Mouse (Mus musculus): ENCODE measurements around the gene Tpm1.

The Tpm1 gene

DNA sequence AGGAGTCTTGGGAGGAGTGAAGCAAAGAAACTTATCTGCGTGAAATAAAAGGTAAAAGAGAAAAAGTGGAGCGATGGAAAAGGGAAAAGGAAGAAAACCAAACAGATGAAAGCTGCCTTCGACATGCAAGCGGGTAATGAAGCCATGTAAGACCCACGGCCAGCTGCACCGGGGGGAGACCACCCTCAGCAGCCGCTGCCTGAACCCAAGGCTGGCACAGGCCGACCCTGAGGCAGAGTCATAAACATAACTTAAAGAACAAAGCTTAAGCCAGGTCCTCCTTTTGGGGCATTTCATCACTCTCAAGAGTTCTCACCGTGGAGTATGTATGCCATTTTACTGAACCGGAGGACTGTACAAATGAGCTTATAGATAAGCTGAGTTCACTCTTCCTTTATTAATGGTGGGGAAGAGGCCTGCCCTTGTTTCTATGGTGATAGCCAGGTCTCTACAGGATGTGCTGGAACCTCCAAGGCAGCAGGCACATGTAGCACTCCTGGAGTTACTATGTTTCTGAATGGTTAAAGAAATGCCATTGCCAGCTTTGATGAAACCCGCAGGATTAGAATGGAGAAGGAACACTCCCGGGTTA lies 21.0 kb downstream of the Tpm1 start:
- no peak for DNase-seq (ENCODE audit: low read depth, low spot score)

DNA sequence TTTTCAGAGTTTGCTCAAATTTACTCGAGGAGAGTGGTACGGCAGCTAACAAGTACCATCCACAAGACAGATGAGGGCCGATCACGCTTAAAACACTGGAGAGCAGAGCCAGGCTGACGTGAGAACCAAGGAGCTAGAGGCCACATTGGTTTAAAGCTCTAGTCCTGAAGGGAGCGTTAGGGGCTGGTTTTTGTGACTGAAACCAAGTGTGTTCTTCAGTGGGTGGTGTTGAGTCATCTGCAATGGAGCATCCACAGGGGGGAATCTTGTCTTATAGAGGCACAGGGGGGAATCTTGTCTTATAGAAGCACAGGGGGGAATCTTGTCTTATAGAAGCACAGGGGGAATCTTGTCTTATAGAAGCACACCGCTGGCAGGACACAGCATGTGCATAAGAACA lies 22.3 kb downstream of the Tpm1 start:
- peak; percentile 60 for DNase-seq (ENCODE audit: low read depth, low spot score)

DNA sequence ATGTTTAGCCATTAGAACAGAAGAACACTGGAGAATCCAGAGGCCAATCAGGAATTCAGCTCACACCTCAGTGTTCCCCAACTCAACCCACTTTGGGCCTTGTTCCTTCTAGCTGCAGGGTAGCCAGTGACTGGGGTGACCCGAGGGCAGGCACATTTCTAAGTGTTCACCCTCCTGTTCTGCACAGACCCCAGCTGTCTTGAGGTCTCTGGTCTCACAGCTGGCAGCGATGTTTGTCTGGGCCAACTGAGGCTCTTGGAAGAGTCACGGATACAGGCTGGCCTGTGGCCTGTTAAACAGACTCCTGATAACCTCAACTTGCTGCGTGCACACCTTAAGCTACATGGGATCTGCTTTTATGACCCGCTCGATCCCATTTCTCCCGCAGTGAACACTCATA lies 23.1 kb downstream of the Tpm1 start:
- no peak for DNase-seq (ENCODE audit: low read depth, low spot score)

DNA sequence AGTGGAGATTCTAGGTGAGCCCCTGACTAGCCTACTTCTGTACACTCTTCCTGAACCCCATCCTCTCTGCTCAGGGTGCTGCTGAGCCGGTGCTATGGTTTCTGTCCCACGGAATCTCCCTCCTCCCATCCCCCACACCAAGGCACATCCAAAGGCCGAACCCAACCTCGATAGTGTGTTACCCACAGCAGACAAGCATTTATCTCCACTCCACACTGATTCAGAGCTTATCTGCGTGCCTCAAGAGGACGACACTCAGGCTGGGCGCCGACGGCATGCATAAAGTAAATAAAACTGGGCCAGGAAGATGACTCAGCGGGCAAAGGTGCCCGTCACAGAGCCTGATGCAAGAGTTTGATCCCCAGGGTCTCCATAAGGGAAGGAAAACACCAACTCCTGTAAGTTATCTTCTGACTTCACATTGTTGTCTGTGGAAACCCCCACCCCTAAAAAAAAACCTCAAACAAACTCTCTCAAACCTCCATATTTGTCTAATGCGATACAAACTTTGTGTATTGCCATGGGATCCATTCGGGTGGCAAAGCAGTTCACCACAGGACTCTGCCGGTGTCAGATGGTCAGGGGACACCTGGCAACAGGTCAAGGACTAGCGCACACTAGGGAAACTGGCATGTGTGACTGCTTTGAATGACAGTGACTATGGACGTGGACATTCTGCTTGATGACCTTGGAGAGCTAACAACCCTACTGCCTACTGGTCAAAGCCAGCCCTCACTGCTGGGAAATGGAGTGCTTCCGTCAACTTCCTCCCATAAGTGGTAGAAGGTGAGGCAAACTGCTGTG lies 24.1 kb downstream of the Tpm1 start:
- DNase-seq (ENCODE audit: low read depth, low spot score): no peak

DNA sequence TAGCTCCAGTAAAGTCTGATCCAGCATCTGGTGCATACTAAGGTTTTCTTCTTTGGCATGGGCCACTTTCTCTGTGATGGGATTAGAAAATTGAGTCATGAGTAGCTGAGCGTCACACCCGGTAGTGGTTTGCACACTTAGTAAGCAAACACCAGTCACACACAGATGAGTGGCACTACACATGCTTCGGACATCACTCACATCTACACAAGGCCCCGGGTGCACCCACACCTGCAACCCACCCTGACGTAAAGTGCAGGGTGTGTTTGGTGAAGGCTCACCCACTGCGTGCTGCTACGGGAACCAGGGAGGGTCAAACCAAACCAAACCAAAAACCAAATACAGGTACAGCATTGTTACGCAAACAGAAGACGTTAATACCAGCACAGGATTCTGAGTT lies 25.8 kb downstream of the Tpm1 start:
- DNase-seq (ENCODE audit: low read depth, low spot score): no peak

DNA sequence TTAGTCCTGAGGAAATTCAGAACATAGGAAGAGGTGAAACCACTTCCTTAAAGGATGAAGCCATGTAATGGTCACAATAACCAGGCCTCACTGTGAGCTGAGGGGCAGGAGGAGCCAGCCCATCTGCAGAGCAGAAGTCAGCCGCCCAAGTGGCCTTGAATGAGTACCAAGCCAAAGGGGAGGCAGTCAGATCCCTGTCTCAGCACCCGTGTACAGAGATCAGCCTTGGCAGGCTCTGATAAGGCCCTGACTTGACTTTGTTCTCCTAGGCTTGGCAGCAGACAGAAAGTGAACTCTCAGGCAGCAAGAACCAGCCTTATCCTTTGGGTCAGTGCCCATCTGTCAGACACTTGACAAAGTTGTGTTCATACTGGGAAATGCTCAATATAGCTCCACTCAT lies 29.1 kb downstream of the Tpm1 start:
- no peak for DNase-seq (ENCODE audit: low read depth, low spot score)

DNA sequence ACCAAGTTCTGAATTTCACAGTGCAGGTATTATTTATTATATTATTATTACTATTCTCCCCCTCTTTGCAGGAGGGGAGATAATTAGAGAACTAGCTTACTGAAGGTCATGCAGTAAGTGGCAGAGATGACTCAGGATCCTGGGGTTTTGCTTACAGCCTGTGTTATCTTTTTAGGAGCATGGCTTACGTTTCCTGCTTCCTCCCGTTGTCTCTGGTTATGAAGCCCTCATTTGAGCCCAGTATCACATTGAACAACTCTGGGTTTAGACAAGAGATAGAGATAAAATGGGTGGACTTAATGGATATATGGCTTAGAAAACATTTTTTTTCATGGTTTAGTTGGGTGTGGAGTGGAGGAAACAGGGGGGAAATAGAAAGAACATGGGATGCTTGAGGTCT lies 35.7 kb downstream of the Tpm1 start:
- no peak for DNase-seq (ENCODE audit: low read depth, low spot score)

DNA sequence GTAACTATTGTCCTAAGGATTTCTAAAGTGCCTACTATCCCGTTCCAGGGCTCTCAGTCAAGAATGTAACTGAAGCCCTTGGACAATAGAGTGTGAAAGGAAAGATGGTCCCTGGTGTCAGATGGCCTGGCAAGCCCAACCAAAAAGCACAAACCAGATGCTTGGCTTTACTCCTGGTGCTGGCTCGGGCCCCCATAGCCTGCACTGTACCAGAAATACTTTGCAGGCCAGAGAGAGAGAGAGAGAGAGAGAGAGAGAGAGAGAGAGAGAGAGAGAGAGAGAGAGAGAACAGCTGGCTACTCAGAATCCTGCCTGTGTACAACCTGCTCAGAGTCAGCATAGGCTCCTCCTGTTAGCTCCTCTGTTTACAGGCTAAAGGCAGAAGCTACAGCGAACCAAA lies 36.7 kb downstream of the Tpm1 start:
- no peak for DNase-seq (ENCODE audit: low read depth, low spot score)

DNA sequence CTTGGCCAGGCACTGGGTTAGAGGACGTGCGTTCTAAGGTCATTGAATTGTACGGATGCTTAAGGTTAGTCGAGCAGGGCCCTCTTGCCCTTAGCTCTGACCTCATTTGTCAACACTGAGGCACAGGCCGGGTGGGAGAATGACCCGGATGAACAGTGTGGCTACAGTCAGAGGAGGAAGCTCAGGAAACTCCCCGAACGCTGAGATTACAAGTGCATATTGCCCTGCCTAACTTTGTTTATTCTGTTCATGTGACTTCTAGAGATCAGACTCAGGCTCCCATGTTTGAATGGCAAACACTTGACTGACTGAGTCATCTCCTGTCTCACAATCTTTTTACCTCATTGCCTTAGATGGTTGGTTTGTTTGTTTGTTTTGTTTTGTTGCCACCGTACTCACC lies 37.7 kb downstream of the Tpm1 start:
- DNase-seq (ENCODE audit: low read depth, low spot score): no peak

DNA sequence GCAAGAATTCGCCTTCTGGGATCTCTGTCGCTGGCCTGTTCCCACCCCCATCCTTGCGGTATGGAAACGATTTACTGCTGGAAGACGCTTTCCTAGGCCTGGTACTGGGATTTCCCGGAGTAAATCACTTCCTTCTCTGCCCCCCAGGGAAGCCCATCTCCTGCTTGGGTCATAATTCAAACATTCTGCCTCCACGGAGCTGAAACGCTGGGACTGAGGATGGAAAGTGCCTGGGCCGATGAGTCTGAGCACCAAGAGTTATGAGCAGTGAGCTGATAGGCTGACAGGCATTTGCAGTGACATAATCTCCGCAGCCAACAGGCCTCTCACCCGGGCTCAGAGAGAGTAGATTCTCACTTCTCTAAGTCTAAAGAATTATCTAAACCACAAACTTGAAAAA lies 40.4 kb downstream of the Tpm1 start:
- DNase-seq (ENCODE audit: low read depth, low spot score): no peak

DNA sequence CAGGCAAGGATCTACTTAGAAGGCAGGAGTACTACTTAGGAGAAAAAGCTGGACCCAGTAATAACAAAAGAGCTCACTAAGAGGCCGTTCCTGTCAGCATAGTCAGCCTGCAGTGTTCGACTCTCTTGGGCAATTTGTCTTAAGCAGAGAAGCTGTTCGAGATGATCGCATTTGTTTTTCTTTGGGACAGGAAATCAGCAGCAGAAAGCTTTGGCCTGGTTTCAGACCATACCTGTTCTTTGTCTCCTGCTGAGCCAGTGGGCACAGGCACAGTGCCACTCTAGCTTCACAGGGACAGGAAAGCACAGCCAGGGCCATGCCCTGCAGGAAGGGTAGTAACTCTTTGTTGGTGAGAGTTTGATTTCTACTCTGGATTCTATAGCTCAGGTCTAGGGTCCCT lies 42.8 kb downstream of the Tpm1 start:
- no peak for DNase-seq (ENCODE audit: low read depth, low spot score)

DNA sequence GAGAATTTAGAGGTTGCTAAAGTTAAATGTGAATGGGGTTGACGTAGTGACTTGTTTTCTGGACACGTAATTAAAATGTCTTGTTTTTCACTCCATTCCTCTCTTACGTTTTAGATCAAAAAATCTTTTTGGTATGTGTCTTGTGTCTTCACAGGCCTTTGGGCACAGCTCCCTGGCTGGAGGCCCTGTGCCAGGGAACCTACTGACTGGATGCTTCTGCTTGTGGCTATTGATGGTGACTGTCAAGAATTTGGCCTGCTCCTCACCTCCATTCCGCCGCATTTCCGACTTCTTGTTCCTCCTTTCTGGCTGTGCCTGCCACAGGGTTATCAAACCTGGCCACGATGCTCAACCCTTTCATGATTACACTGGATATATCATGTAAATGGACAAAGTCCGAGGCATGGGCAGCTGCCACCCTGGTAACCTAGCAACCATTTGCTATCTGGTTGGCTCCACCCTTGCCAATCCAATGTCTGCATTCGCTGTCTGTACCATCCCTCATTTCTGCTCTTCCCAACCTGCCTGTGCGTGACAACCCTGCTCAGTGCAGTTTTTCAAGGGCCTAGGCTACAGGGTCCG lies 44.0 kb downstream of the Tpm1 start:
- DNase-seq (ENCODE audit: low read depth, low spot score): peak; percentile 71

DNA sequence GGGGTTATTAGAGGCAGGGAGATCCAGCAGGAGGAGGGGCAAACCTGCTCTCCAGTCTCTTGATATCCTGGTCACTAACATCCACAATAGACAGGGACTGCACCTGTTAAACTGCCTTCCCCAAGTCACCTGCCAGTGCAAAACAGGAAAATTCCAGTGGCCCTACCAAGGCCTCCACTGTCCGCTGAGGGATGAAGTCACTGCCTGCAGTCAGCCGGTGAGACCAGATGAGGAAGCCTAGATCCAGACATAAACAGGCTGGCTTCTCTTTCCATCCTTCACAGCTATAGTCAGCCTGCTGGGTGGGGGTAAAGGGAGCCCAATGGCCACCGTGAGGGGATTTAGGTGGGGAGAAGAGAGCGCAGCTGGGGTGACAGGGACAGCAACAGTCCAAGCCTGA lies 45.5 kb downstream of the Tpm1 start:
- DNase-seq (ENCODE audit: low read depth, low spot score): no peak

DNA sequence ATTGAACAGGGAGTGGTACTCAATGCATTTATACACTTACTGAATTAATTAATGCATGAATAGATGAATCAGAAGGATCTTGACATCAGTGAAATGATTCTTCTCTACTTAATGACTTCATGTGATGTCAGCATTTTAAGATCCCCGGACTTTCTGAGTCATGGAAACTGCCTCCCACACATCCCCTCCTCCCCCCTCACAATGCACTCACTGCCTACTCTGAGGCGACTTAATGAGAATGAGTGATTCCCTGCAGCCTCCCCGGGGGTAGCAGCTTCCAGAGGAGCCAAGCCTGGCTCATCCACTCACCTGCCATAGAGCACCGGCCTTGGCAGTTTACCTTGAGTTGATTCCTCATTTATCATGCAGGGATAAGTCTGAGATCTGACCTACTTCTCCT lies 46.0 kb downstream of the Tpm1 start:
- peak; percentile 81 for DNase-seq (ENCODE audit: low read depth, low spot score)

DNA sequence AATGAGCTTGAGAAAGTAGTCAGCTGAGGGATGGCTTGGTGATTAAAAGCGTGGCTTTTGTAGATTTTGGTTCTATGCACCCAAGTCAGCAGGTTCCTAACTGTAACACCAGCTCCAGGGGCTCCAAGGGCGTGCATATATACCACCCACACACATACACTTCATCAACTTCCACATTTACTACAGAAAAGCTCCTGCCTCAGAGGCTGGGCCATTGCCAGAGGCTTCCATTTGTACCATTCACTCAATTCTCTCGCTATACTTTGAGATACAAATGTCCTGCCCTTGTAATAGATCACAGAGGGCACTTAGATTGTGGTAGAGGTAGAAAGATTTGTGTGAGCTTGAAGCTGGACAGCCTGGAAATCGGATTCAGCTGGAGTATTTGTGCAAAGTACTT lies 47.7 kb downstream of the Tpm1 start:
- DNase-seq (ENCODE audit: low read depth, low spot score): no peak

DNA sequence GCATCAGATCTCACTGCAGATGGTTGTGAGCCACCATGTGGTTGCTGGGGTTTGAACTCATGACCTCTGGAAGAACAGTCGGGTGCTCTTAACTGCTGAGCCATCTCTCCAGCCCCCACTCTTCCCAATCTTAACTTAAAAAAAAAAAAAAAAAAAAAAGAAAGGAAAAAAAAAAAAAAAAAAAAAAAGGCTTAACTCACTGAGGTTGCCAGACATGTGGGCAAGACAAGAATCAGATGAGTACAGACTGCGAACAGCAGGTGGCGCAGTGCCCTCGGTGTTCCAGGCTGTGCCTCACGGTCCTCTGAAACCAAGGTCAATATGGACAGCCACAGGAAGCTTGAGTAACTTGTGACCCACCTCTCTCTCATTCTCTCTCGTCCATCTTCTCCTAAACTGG lies 48.2 kb downstream of the Tpm1 start:
- DNase-seq (ENCODE audit: low read depth, low spot score): peak; percentile 96

DNA sequence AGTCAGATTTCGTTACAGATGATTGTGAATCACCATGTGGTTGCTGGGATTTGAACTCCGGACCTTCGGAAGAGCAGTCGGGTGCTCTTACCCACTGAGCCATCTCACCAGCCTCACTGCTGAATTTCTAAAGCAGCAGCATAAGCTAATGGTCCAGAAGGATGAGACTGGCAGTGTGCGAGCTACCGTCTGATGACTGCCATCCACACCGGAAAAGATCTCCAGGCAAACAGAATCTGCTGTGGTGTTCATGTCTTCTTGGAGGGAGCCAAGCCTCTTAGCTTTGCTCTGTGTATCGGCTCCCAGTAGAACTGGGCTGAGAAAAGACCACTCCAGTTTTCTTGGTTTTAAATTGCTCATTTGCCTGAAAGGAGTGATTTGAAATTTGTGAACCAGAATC lies 49.5 kb downstream of the Tpm1 start:
- peak; percentile 50 for DNase-seq (ENCODE audit: low read depth, low spot score)

DNA sequence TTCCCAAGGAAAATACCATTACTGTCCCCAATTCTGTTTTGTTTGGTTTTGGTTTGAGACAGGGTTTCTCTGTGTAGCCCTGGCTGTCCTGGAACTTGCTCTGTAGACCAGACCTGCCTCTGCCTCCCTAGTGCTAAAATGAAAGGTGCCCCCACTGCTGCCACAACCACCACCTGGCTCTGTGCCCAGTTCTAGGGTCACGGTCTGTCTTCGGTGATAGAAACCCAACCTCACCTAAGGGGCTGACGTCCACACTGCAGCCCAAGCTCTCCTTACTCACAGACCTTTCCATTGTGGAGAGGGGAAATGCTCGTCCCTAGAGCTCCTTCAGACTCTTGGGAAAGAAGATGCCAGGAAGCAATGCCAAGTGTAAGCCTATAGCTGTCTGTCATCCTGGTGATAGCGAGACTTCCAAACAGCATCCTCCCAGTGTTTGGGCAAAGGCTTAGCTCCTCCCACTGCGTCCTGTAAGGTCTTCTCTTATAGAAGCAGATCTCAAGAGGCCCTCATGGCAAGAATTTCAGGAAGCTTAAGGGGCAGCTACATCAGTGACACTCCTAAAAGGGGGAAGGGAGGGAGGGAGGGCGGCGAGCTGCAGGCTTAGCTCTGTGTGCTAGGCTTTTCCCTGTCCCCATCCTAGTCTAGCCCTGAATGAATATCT lies 57.3 kb downstream of the Tpm1 start:
- DNase-seq (ENCODE audit: low read depth, low spot score): no peak

DNA sequence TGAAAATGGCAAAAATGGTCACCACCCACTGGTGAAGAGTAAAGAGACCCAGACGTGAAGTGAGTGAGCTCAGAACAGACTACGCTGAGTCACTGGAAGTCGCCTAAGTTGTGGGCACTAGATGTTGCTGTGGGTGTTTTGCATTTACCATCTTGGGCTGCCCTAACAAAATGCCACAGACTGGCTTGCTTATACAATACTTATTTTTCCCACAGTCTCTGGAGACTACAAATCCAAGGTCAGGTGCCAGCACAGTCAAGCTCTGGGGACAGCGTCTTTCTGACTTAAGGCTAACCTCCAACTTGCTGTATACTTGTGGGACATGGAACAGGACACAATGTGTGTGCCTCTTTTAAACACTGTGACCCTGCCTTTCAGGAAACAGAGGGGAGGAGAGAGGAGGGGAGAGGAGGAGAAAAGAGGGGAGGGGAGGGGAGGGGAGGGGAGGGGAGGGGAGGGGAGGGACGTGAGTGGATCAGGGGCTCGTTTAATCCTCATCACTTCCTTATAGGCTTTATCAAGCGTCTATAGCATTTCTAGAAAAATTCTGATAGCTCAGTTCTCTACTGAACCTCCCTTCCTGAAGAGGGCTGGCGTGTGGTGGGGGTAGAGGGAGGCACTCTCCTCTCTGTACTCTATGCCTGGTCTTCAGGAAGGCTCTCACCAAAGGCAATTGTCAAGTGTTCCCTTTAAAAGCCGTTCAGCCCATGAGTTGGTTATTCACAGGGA lies 58.0 kb downstream of the Tpm1 start:
- DNase-seq (ENCODE audit: low read depth, low spot score): peak; percentile 83

DNA sequence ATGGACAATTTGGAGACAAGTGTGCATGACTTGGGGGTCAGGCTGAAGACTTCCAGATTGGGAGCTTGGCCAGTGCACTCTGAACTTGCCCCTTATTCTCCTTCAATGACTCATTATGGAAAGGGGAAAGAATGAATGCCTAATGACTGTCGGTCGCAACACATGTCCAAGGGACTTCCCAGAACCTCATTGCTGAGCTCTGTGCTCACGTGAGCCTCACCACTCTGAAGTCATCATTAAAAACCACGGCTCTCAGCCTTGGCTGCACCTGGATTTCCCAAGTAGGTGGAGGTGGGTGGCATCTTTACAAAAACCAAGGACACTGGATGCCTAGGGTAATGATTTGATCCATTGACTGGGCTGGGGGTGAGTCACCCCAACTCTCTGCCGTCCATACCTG lies 59.2 kb downstream of the Tpm1 start:
- DNase-seq (ENCODE audit: low read depth, low spot score): no peak

DNA sequence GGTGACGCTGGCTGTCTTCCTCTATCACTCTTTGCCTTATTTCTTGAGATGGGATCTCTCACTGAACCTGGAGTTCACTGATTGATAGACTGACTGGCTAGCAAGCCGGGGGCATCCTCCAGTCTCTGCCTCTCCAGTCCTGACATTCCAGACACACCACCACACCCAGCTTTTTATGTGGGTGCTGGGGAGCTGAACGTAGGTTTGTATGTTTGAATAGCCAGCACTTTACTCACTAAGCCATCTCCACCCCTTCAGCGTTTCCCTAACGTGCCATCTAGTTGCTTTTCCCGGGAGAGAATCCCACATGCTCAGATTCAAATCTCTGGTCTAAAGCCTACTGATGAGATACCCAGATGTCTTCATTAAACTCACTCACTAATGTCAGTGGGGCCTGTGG lies 59.6 kb downstream of the Tpm1 start:
- DNase-seq (ENCODE audit: low read depth, low spot score): peak; percentile 44

DNA sequence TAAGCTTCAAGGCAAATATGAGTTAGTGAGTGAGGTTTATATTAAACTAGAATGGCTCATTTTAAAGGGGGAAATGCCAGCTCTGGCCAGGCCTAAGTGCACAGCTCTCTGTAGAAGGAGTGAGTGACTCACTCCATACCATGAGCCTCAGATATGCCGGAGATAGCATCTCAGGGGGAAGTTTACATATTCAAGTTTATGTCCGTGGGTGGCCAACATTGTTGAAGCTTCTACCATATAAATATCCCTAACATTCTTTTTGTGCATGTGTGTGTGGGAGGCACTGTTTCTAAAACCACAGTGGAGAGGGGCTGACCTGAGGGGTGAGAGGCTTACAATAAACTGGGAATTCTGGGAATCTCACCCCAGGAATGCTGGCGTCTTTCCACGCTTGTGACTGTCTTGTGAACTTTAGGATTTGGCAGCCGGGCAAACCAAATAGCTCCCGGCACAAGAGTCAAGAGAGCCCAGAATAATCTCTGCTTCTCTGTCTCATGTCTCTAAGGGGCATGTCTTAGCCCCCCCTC lies 60.3 kb downstream of the Tpm1 start:
- DNase-seq (ENCODE audit: low read depth, low spot score): peak; percentile 69
